Mouse (Mus musculus) heart, adult 2 months (tissue): ENCODE measurements at regions not wholly inside any gene's neighbourhood (a gene's known extent, or its start where the extent isn't known, plus 50 kb on each side); places are given as distances from the start of the nearest gene placed in this dataset.

ENCODE experiments used
- CTCF ChIP-seq: fragments of 200-600 bp; IDR thresholded peaks from 2 replicates; pipeline ENCODE4 v1.8.1; 2022; ENCODE audit warnings: antibody characterized with exemption, mild to moderate bottlenecking, moderate library complexity
- POLR2A ChIP-seq: fragments of 200-500 bp; IDR thresholded peaks from 2 replicates; pipeline ENCODE4 v1.6.1; 2011; ENCODE audit warnings: mild to moderate bottlenecking, low read depth, low read length, control low read depth; ENCODE audit not compliant: insufficient read depth

DNA sequence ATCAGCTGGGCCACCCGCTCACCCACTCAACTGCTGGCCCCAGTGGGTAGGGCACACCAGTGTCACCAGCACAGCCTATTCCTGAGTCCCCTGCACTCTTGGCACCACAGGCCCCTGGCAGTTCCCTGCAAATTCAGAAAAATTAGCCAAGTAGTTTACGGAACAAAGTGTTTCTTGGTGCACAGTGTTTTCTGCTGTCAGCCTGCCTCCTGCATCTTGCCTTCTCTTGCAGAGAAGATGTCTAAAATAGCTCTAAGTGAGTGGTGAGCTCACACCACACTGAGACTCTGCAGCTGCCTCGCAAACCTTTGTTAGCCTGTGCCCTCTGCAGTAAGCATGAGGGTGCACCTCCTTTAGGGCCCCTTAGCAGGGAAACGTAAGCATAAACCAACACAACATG is 117.7 kb upstream of the Arid1b start:
- TF ChIP-seq POLR2A (no peak), CTCF (no peak)
